Mouse (Mus musculus) frontal cortex, postnatal 10 days (tissue): ENCODE measurements around the gene Kiss1r.
A peak's percentile ranks its signal among the peaks of the same experiment; 100 is the strongest.

Source experiments
- DNase-seq, 2 experiments: peaks; one replicate each; pipeline ENCODE4 v3.0.0; 2022; ENCODE audit warnings: low spot score in 2 of 2, mixed read lengths in 1 of 2

Kiss1r gene

DNA sequence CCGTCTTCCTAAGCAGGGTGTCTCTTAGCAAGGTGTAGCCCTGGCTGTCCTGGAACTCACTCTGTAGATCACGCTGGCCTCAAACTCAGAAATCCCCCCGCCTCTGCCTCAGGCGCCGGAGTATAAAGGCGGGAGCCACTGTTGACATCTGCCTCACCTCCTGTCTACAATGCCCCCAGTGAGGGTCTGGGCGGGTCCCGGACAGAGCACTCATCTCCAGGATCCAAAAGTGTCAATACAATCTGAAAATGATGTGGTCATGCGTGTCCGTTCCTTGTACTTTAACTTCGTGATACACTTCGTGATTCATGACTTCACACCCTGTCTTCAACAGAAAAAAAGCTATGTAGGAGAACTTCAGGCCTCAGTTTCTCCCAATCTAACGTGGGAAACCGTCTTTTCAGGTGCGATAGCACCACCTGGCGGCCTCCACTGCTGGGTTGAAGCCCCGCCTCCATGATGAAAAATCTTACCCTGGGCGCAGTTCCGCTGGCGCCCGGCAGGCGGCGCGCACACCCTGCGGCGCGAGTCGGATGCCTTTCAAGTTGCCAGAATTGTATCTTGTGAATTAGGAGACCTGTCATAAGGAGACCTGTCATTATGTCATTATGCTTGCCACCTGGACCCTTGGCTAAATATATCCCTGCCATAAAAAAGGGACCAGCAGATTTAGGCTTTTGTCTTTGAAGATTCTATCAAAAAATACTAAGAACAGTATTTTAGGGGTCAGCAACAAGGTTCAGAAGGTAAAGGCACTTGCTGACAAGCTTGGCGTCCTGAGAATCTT is 8.4 kb downstream of the Kiss1r start:
- peak; percentile 81 to 92 for DNase-seq

DNA sequence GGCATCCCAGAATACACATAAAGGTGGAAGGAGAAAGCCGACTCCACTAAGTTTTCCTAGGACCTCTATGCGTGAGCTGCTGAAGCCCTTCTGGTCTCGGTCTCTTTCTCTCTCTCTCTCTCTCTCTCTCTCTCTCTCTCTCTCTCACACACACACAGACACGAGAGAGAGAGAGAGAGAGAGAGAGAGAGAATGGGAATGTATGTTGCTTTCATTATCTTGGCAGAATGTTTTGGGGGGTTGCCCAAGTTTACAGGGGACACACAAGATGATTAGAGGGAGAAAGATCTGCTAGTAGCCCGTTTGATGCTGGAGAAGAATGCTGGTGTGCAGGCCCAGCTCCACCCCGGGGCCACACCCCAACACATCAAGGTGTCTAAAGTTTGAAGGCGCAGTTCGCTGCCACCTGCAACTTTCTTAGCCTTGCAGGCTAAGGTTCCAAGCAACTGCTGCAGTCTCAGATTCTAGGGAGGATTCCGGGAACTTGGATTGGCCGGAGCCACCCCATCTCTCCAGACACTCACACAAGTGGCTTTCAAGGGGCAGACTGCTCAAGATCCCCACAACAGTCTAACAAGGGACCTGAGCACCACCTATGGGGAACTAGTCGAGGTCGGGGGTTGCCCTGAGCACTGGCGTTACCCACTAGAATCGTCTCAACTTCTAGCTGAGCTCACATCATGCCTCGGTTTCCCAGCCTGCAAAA is 9.2 kb downstream of the Kiss1r start:
- no peak for DNase-seq

DNA sequence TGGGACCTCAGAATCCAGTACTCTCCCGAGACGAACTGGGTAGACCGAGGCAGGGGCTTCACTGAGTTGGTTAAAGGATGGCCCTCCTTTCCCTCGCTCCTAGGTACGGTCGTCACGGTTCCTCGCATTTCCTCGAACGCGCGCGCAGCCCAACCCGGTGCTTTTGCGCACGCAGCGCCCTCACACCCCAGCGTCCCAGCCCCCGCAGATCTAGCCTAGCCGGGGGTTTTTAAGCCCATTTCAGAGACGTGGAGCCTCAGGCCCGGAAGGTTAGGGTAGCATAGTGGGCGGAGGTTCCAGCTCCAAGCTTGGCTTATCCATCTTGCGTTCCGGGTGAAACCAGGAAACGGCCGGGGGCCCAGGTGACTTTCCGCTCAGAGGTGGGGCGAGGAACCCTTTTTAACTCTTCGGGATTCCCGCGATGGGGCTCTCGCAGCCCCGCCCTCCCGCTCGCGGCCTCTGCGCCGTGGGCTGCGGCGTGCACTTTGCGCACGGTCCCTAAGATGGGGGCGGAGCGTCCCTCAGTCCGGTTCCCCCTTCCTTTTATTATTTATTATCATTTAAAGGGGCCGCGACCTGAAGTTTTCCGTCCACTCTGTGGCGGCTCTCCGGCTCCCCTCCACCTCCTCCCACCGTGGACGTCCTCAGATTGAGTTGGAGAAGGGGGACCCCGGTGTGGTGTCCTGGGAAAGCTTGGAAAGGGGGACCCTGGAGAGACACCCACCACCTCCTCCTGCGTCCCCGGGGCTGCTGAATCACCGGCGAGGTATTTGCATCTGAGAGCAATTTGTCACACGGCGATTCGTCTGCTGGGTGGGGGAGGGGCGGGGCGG is 9.9 kb downstream of the Kiss1r start, which contains the start of gene Arid3a:
Arid3a (plus strand) TSS at position 553 of the 833 bp plus-strand sequence.
- peak; percentile 79 to 84 for DNase-seq

DNA sequence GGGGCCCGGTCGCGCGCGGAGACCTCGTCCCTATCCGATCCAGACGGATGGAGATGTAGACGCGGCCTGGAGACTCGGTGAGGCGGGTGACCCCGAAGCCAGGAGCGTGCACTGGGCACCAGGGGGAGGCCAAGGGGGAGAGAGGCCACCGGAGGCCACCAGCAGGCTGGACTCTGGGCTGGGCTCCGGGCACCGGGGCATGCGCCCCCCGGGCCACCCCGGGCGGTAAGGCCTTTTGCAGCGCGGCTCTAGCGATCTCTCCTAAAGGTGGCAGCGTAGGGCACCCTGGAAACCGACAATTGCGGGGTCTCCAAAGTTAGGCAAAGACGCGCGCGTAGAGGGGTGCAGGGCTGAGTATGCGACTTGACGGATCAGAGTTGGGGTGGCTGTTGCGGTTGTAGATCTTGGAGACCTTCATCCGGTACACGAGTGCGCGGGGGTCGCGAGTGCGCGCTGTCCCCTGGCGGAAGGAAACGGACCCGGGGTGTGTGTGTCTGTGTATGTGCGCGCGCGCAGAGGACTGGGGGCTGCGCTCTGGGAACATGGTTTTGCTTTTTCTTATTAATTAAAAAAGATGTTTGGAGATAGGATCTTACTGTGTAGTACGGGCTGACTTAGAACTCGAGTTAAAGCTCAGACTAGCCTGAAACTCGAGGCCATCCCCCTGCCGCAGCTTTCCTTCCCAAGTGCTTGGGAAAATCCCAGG is 10.7 kb downstream of the Kiss1r start:
- DNase-seq = peak in 1 of 2 experiments; percentile 54

DNA sequence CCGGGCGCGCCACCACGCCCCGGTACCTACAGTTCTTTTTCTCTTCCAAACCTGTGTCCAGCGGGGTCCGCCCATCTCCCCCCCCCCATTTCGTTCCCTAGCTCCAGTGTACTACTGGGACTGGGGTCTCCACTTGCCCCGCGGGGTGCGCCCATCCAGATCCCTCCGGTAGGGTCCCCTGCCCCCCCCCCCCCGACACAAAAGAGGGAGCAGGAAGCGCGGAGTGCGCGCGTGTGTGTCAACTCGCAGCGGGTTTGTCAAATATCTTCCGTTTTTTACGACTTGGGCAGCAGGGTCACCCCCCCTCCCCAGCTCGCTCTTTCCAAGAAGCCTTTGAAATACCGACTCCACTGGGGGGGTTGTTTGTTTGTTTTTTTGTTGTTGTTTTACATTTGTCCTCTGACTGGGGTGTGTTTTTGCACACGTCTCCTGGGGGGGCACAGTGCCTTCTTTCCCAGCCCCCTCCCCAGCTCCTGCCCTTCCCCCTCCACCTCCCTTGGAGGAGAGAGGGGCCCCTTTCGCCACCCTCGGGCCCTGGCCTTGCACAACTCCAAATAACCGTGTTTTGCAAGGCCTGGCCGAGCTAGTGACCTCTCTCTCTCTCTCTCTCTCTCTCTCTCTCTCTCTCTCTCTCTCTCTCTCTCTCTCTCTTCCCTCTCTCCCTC is 11.4 kb downstream of the Kiss1r start:
- no peak for DNase-seq

DNA sequence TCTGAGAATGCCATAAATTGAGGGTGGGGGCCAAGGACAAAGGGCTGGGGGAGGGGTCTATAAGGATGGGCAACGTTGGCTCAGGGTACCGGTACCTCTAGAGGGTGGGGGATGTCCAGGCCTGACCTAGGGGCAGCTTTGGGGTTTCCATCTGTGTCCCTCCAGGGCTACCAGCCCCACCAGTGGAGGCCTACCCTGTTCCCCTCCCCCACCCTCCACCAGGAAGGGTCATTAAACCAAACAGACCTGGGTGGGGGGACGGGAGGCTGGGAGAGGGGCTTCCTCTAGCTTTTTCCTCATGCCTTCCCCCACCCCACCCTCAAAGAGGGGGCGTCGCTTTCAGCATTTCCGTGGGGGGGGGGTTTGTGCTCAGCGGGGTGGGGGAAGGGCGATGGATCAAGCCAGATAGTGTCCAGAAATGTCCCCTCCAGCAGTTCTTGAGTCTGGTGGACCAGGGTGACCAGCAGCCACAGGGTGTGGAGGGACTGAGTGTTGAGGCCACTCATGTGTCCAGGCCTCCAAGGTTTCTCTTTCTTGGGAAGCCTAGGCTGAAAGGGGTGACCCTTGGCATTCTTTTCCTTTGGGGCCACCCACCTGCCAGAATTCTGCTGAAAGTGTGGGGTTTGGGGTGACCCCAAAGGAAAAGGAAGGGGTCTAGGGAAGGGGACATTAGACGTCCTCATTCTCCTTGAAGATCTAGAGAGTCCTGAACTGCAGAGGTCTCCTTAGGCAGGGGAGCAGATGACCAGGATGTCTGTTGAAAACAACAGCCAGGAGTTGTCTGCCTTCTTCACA is 12.3 kb downstream of the Kiss1r start:
- DNase-seq = no peak

DNA sequence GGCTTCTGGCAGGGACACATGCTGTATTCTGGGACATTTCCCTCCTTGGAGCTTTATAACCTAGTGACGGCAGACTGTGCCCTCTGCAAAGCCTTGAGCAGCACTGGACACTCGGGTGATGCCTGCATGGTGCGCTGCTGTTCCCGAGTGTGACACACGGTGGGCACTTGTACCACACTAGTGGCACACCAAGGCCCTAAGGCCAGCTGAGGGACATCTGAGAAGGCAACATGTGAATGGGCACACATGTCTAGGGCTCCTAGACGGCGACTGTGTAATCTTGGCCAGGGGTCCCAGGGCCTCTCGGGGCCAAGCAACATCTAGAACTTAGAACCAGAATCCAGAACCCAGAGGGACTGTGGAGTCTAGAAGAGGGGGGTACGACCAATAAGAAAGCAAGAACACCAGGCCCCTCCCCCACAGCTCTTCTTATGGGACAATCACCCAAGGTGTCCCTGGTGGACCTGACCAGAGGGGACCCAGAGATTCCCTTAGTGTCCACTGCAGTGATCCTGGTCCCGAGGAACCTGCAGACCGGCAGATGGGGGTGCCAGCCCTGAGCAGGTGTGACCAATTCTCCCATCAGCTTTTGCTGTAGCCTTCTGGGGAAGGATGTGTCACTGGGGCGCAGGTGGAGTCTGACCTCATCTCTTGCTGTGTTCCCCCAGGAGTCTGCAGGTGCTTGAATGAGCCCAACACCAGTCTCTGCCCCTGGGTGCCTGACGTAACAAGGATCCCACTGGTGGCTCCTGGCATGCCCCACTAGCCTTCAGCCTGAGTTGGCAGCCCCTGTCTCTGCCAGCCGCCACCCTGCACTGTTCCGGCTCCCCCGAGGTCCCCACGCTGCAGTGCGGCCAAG is 13.4 kb downstream of the Kiss1r start:
- DNase-seq = no peak

DNA sequence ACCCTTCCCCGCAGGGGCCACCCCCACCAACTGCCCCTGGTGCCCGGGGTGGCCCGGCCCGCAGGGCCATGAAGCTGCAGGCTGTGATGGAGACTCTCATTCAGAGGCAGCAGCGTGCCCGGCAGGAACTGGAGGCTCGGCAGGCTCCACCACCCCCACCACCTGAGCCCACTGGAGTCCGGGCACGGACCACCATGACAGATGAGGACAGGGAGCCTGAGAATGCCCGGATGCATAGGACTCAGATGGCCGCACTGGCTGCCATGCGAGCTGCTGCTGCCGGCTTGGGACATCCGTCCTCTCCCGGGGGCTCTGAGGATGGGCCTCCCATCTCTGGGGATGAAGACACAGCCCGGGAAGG is 14.0 kb downstream of the Kiss1r start:
- DNase-seq = no peak

DNA sequence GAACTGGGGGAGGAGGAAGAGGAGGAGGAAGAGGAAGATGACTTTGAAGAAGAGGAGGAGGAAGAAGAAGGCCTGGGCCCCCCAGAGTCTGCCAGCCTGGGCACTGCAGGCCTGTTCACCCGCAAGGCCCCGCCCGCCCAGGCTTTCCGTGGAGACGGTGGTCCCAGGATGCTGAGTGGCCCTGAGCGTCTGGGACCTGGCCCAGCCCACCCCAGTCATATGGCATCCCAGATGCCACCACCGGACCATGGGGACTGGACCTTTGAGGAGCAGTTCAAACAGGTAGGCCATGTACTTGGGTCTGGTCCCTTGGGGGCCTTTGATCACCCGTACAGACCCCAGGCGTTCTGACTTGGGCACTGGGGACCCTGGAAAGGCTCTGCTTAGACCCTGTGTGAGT is 15.0 kb downstream of the Kiss1r start:
- DNase-seq = no peak

DNA sequence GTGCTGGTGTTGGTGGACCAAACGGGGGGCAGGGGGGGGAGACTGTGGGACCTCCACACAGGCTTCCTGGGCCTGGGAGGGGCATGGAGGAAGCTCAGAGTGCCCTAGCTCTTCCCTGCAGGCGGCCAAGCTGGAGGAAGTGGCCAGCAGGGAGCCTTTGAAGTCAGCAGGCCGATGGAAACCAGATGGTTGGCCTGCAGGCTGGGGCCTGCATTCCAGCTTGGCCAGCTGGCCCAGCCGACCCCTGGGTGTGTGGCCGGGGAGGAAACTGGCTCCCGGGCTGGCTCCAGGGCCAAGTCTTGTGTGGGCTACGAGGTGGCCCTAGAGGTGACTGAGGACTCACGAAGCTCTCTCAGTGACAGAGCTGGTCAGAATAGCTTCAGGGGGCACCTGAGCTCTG is 16.0 kb downstream of the Kiss1r start:
- peak; percentile 63 to 68 for DNase-seq

DNA sequence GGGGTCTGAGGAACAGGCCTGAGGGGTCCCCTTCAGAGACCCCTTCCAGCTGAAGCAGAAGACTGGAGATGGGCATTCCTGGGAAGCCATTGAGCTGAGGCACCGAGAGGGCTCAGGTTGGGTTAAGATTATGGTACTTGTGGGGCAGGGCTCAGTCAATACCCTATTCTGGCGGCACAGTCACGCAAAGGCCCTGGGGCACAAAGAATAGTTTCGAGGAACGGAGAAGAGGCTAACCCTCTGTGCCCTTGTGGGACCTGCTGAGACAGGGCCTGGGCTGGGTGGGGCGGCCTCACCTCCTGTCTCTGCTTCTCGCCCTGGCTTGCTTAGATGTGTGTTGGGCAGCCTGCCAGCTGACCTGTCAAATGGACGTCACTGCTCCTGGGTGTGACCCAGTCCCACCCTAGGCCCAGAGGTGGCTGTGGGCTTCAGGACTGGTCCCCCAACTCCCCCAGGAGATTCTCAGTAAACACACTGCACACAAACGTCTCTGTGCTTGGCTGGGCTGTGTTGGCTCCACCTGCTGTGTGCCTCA is 16.4 kb downstream of the Kiss1r start:
- DNase-seq = no peak

DNA sequence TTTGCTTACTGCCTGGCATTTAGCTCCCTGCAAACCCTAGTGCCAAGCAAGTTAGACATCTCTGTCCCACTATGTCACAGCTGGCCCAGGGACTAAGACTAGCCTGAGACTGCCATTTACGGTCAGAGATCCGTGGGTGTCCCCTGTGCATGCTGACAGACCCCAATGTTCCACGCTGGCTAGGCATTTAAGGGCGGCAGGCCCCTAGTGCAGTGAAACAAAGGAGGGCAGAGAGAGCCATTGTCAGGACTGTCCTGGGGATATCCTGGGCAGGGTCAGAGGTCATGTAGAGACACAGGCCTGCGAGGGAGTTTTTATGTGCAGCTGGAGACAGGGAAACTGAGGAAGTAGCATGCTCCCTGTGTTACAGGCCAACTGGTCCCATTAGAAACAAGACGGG is 17.1 kb downstream of the Kiss1r start:
- no peak for DNase-seq

DNA sequence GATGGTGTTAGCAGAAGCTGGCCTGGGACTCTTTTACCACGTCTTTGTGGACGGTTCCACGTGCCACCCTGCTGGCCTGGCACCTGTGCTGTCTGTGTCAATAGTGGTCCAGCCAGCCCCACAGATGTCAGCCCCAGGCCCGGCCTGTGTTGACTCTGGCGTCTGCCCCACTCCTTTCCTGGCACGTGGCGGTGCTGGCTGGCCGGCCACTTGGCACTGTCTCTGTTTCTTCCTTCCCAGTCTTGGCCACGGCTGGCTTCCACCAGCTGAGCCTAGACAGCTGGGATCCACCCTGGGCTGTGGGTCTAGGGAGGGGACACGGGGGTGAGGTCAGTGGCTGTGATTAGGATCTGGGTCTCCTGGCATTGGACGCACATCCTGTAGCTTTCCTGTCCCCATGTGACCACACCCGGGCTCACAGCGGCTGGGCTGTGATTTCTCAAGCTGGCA is 17.5 kb downstream of the Kiss1r start:
- peak; percentile 74 to 78 for DNase-seq

DNA sequence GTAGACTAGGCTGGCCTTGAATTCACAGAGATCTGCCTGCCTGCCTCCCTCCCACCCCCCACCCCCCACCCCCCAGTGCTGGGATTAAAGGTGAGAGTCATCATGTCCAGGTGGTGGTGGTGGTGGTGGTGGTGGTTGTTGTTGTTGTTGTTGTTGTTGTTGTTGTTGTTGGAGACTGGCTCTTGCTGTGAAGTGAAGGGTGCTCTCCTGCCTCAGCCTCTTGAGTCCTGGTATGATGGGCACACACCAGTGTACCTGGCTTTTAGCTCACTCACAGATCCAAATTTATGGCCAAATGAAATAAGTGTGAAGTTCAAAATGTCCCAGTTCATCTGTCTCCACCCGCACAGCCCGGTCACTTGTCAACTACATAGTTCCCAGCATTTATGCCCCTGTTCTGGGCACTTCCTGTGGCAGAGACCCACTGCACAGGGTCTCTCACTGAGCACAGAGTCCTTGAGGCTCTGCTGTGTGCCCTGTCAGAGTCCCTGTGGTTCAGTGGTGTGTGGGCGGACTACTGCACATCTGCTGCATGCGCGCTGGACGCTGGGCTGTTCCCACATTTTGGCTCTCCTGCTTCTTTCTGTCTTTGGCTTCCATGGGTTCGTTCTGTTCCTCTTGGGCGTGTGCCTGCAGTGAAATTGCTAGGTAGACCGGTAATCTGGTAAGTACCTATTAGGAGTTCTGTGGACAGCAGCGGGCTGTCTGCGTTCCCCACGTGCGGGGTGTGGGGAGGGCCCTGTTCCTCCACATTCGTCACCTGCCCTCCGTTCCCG is 18.2 kb downstream of the Kiss1r start:
- no peak for DNase-seq

DNA sequence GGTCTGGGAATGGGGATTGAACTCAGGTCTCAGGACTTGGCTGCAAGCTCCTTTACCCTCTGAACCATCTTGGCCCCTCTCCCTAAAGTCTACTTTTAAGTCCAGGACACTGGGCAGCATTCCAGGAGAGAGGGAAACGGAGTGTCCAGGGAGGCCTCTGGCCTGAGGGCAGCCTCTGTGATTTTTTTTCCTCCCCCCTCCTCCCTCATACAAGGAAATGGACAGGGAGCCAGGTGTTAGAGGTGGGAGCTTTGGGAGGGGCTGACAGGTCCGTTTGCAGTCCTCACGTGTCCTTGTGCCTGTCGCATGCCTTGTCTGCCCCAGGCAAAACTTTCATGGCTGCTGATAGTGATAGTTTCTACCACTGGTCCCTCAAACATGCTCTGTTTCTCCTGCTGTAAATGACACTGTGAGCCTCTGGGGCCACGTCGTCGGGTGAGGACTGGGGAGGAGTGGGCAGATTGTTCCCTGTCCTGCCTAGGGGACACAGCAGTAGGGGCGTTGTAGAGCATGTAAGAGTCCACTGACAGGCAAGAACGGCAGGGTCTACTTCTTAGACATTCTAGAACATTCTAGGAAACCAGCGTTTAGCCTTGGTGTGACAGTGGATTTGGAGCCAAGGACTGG is 19.6 kb downstream of the Kiss1r start:
- no peak for DNase-seq

DNA sequence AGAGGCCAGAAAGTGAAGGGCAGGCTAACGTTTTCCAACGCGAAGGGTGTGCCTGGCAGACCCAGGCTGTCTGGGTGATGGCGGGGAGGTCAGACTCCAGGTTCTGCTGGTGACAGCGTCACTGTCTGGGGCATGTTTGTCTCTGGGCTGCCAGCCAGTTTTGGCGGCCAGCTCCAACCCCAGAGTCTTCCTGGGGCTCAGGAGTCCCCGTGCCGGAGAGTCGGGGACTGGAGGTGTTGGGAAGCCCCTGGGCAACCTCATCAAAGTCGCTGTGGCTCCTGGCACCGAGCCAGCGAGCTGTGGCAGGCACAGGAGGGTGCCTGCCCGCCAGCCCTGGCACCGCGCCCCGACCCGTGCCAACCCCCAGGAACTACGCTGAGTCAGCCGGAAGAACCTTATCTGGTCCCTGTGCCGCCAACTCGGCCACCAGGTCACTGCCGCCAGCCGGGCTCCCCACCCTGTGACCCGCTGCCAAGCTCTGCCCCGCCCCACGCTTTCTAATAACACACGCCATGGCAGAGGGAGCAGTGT is 20.2 kb downstream of the Kiss1r start:
- no peak for DNase-seq

DNA sequence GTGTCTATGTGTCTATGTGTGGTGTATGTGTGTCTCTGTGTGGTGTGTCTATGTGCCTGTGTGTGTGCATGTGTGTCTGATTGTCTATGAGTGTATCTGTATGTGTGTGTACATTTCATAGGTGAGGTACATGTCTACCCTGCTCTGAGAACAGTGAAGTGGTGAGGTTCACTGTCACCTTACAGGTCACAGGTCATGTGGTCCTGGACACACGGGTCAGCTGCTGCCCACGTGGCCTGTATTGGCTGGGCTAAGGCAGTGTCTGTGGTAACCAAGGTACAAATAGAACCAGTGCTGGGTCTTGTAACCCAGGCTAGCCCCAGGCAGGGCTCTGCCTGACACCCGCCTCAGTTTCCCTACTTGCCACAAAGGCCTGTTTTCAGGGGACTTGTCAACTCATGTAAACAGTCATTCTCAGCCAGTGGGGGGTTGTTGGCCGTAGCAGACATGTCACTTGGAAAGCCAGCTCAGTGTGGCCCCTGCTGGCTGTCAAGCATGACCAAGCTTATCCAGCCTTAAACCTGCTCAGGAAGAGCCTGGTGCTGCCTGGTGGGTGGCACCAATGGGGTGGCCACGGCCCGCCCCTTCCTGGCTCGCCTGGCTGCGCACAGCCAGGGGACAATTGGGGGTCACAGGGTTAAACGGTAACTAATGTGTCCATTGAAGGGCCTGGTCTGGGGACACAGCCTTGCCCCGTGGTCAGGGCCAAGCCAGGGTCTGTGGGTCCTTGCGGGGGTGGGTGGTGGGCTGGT is 21.2 kb downstream of the Kiss1r start:
- DNase-seq = no peak
